ENCODE assay signal across 16 mouse cellular contexts in genomic region chr3:141293802-141294201, GRCm38 (mm10).
"Had no signal": no experiment of that assay in that cellular context is flagged by ENCODE, and none has a peak within 500 bp of the region (broad histone marks: within the 10 kb centered on the region; RNA-seq: fewer than 3 reads in every experiment).

No protein-coding gene starts in this region.

- H3K4me2 ChIP-seq: neural tube, embryonic 12.5 days; neural tube, embryonic 13.5 days; neural tube, embryonic 15.5 days; stomach, embryonic 15.5 days had no signal

- H3K9me3 ChIP-seq: neural tube, embryonic 12.5 days; neural tube, embryonic 13.5 days; neural tube, embryonic 15.5 days; stomach, embryonic 15.5 days had no signal

- H3K27me3 ChIP-seq: neural tube, embryonic 12.5 days; neural tube, embryonic 13.5 days; neural tube, embryonic 15.5 days; stomach, embryonic 15.5 days had no signal

- H3K27ac ChIP-seq: neural tube, embryonic 12.5 days; neural tube, embryonic 13.5 days; neural tube, embryonic 15.5 days; stomach, embryonic 15.5 days; stomach, postnatal 0 days had no signal

- H3K9ac ChIP-seq: neural tube, embryonic 12.5 days; neural tube, embryonic 13.5 days; neural tube, embryonic 15.5 days; stomach, embryonic 15.5 days had no signal

- H3K4me1 ChIP-seq: neural tube, embryonic 12.5 days; neural tube, embryonic 13.5 days; neural tube, embryonic 15.5 days; stomach, embryonic 15.5 days had no signal

- DNase-seq: retina, postnatal 1 day; right cerebral cortex, adult 18-20 months; right cerebral cortex, postnatal 14 days; right cerebral cortex, postnatal 25 days; right cerebral cortex, postnatal 4 days; spleen, adult 18-20 months; thymus, adult 18-20 months; thymus, adult 2 months; thymus, postnatal 14 days; thymus, postnatal 25 days; thymus, postnatal 36 days had no signal

- H3K36me3 ChIP-seq: neural tube, embryonic 12.5 days; neural tube, embryonic 13.5 days; neural tube, embryonic 15.5 days; stomach, embryonic 15.5 days had no signal

- H3K4me3 ChIP-seq: neural tube, embryonic 12.5 days; neural tube, embryonic 13.5 days; neural tube, embryonic 15.5 days; stomach, embryonic 15.5 days had no signal
